Mouse (Mus musculus): ENCODE measurements at regions not wholly inside any gene's neighbourhood (a gene's known extent, or its start where the extent isn't known, plus 50 kb on each side); places are given as distances from the start of the nearest gene placed in this dataset.

- Histone ChIP-seq H3K9ac (ENCODE audit: low read depth, low read length) (no peak overlapping the region), H3K4me1 (replicated peaks; ENCODE audit: control insufficient read depth, insufficient read depth, low read length) (no peaks in the 10 kb centered on the region), H3K4me2 (no peak overlapping the region), H3K27me3 (replicated peaks; ENCODE audit: control insufficient read depth, insufficient read depth, low read length) (no peaks in the 10 kb centered on the region), H3K36me3 (ENCODE audit: control insufficient read depth, insufficient read depth, low read length) (no peaks in the 10 kb centered on the region), H3K4me3 (ENCODE audit: low read depth, low read length) (no peak overlapping the region), H3K27ac (ENCODE audit: low read depth, low read length) (no peak overlapping the region), H3K9me3 (ENCODE audit: control insufficient read depth, low read length) (no peaks in the 10 kb centered on the region)
- WGBS = 76% methylated on average over 2 of the region's 2 CpGs
- DNase-seq (ENCODE audit: low spot score) = no peak
- no peak for ATAC-seq (replicated peaks; ENCODE audit: low FRiP score)
Observed at GRCm38 (mm10) chr3:149496122-149496521, 505.8 kb upstream of the Adgrl2 start.

- H3K9ac ChIP-seq (ENCODE audit: low read depth, low read length) = no peak overlapping the region
- H3K27me3 ChIP-seq (replicated peaks; ENCODE audit: control insufficient read depth, insufficient read depth, low read length) = no peaks in the 10 kb centered on the region
- no peak overlapping the region for H3K4me2 ChIP-seq
- H3K4me3 ChIP-seq (ENCODE audit: low read depth, low read length) = no peak overlapping the region
- no peak overlapping the region for H3K27ac ChIP-seq (ENCODE audit: low read depth, low read length)
- WGBS = 83% methylated on average over 4 of the region's 4 CpGs
- H3K9me3 ChIP-seq (ENCODE audit: control insufficient read depth, low read length) = no peaks in the 10 kb centered on the region
- no peaks in the 10 kb centered on the region for H3K4me1 ChIP-seq (replicated peaks; ENCODE audit: control insufficient read depth, insufficient read depth, low read length)
- H3K36me3 ChIP-seq (ENCODE audit: control insufficient read depth, insufficient read depth, low read length) = no peaks in the 10 kb centered on the region
- no peak for ATAC-seq (replicated peaks; ENCODE audit: low FRiP score)
- no peak for DNase-seq (ENCODE audit: low spot score)
Observed at GRCm38 (mm10) chr3:149488147-149488546, 497.8 kb upstream of the Adgrl2 start.

GRCm38 (mm10) chr3:149485406-149485805 lies 495.1 kb upstream of the Adgrl2 start:
- Histone ChIP-seq H3K4me2 (no peak overlapping the region), H3K27ac (ENCODE audit: low read depth, low read length) (no peak overlapping the region), H3K27me3 (replicated peaks; ENCODE audit: control insufficient read depth, insufficient read depth, low read length) (no peaks in the 10 kb centered on the region), H3K4me1 (replicated peaks; ENCODE audit: control insufficient read depth, insufficient read depth, low read length) (no peaks in the 10 kb centered on the region), H3K9me3 (ENCODE audit: control insufficient read depth, low read length) (no peaks in the 10 kb centered on the region), H3K36me3 (ENCODE audit: control insufficient read depth, insufficient read depth, low read length) (no peaks in the 10 kb centered on the region), H3K9ac (ENCODE audit: low read depth, low read length) (no peak overlapping the region), H3K4me3 (ENCODE audit: low read depth, low read length) (no peak overlapping the region)
- 67% methylated on average over 4 of the region's 4 CpGs for WGBS
- ATAC-seq (replicated peaks; ENCODE audit: low FRiP score) = no peak
- no peak for DNase-seq (ENCODE audit: low spot score)

GRCm38 (mm10) chr3:149484319-149484718 lies 494.0 kb upstream of the Adgrl2 start:
- no peak overlapping the region for H3K27ac ChIP-seq (ENCODE audit: low read depth, low read length)
- 66% methylated on average over 2 of the region's 2 CpGs for WGBS
- no peak overlapping the region for H3K9ac ChIP-seq (ENCODE audit: low read depth, low read length)
- H3K4me2 ChIP-seq = no peak overlapping the region
- H3K4me1 ChIP-seq (replicated peaks; ENCODE audit: control insufficient read depth, insufficient read depth, low read length) = no peaks in the 10 kb centered on the region
- no peak for ATAC-seq (replicated peaks; ENCODE audit: low FRiP score)
- no peaks in the 10 kb centered on the region for H3K36me3 ChIP-seq (ENCODE audit: control insufficient read depth, insufficient read depth, low read length)
- no peak for DNase-seq (ENCODE audit: low spot score)
- no peak overlapping the region for H3K4me3 ChIP-seq (ENCODE audit: low read depth, low read length)
- H3K27me3 ChIP-seq (replicated peaks; ENCODE audit: control insufficient read depth, insufficient read depth, low read length) = no peaks in the 10 kb centered on the region
- H3K9me3 ChIP-seq (ENCODE audit: control insufficient read depth, low read length) = no peaks in the 10 kb centered on the region

GRCm38 (mm10) chr3:149476151-149476550 lies 485.8 kb upstream of the Adgrl2 start:
- H3K4me1 ChIP-seq (replicated peaks; ENCODE audit: control insufficient read depth, insufficient read depth, low read length) = no peaks in the 10 kb centered on the region
- ATAC-seq (replicated peaks; ENCODE audit: low FRiP score) (no peak), DNase-seq (ENCODE audit: low spot score) (no peak)
- 61% methylated on average over 2 of the region's 2 CpGs for WGBS
- H3K4me3 ChIP-seq (ENCODE audit: low read depth, low read length) = no peak overlapping the region
- no peaks in the 10 kb centered on the region for H3K36me3 ChIP-seq (ENCODE audit: control insufficient read depth, insufficient read depth, low read length)
- no peaks in the 10 kb centered on the region for H3K9me3 ChIP-seq (ENCODE audit: control insufficient read depth, low read length)
- no peak overlapping the region for H3K27ac ChIP-seq (ENCODE audit: low read depth, low read length)
- no peak overlapping the region for H3K9ac ChIP-seq (ENCODE audit: low read depth, low read length)
- H3K4me2 ChIP-seq = no peak overlapping the region
- H3K27me3 ChIP-seq (replicated peaks; ENCODE audit: control insufficient read depth, insufficient read depth, low read length) = no peaks in the 10 kb centered on the region

GRCm38 (mm10) chr3:149466973-149467372 lies 476.6 kb upstream of the Adgrl2 start:
- ATAC-seq (replicated peaks; ENCODE audit: low FRiP score) (no peak), DNase-seq (ENCODE audit: low spot score) (no peak)
- no peak overlapping the region for H3K4me3 ChIP-seq (ENCODE audit: low read depth, low read length)
- H3K4me1 ChIP-seq (replicated peaks; ENCODE audit: control insufficient read depth, insufficient read depth, low read length) = no peaks in the 10 kb centered on the region
- WGBS = 83% methylated on average over 5 of the region's 5 CpGs
- no peak overlapping the region for H3K9ac ChIP-seq (ENCODE audit: low read depth, low read length)
- no peaks in the 10 kb centered on the region for H3K9me3 ChIP-seq (ENCODE audit: control insufficient read depth, low read length)
- H3K36me3 ChIP-seq (ENCODE audit: control insufficient read depth, insufficient read depth, low read length) = no peaks in the 10 kb centered on the region
- H3K27ac ChIP-seq (ENCODE audit: low read depth, low read length) = no peak overlapping the region
- H3K27me3 ChIP-seq (replicated peaks; ENCODE audit: control insufficient read depth, insufficient read depth, low read length) = no peaks in the 10 kb centered on the region
- no peak overlapping the region for H3K4me2 ChIP-seq

- no peak for DNase-seq (ENCODE audit: low spot score)
- Histone ChIP-seq H3K27me3 (replicated peaks; ENCODE audit: control insufficient read depth, insufficient read depth, low read length) (no peaks in the 10 kb centered on the region), H3K36me3 (ENCODE audit: control insufficient read depth, insufficient read depth, low read length) (no peaks in the 10 kb centered on the region), H3K27ac (ENCODE audit: low read depth, low read length) (no peak overlapping the region), H3K9me3 (ENCODE audit: control insufficient read depth, low read length) (no peaks in the 10 kb centered on the region), H3K9ac (ENCODE audit: low read depth, low read length) (no peak overlapping the region), H3K4me3 (ENCODE audit: low read depth, low read length) (no peak overlapping the region), H3K4me1 (replicated peaks; ENCODE audit: control insufficient read depth, insufficient read depth, low read length) (no peaks in the 10 kb centered on the region), H3K4me2 (no peak overlapping the region)
- 86% methylated on average over 5 of the region's 5 CpGs for WGBS
- no peak for ATAC-seq (replicated peaks; ENCODE audit: low FRiP score)
Observed at GRCm38 (mm10) chr3:149464603-149465002, 474.2 kb upstream of the Adgrl2 start.

- Histone ChIP-seq H3K9ac (ENCODE audit: low read depth, low read length) (no peak overlapping the region), H3K9me3 (ENCODE audit: control insufficient read depth, low read length) (no peaks in the 10 kb centered on the region), H3K36me3 (ENCODE audit: control insufficient read depth, insufficient read depth, low read length) (no peaks in the 10 kb centered on the region), H3K27ac (ENCODE audit: low read depth, low read length) (no peak overlapping the region), H3K4me2 (no peak overlapping the region), H3K4me1 (replicated peaks; ENCODE audit: control insufficient read depth, insufficient read depth, low read length) (no peaks in the 10 kb centered on the region), H3K27me3 (replicated peaks; ENCODE audit: control insufficient read depth, insufficient read depth, low read length) (no peaks in the 10 kb centered on the region), H3K4me3 (ENCODE audit: low read depth, low read length) (no peak overlapping the region)
- 67% methylated on average over 2 of the region's 2 CpGs for WGBS
- no peak for ATAC-seq (replicated peaks; ENCODE audit: low FRiP score)
- DNase-seq (ENCODE audit: low spot score) = no peak
Observed at GRCm38 (mm10) chr3:149462121-149462541, 471.8 kb upstream of the Adgrl2 start.

GRCm38 (mm10) chr3:149461613-149462012 lies 471.3 kb upstream of the Adgrl2 start:
- Histone ChIP-seq H3K9ac (ENCODE audit: low read depth, low read length) (no peak overlapping the region), H3K36me3 (ENCODE audit: control insufficient read depth, insufficient read depth, low read length) (no peaks in the 10 kb centered on the region), H3K4me1 (replicated peaks; ENCODE audit: control insufficient read depth, insufficient read depth, low read length) (no peaks in the 10 kb centered on the region), H3K4me3 (ENCODE audit: low read depth, low read length) (no peak overlapping the region), H3K9me3 (ENCODE audit: control insufficient read depth, low read length) (no peaks in the 10 kb centered on the region), H3K27ac (ENCODE audit: low read depth, low read length) (no peak overlapping the region), H3K27me3 (replicated peaks; ENCODE audit: control insufficient read depth, insufficient read depth, low read length) (no peaks in the 10 kb centered on the region), H3K4me2 (no peak overlapping the region)
- ATAC-seq (replicated peaks; ENCODE audit: low FRiP score) = no peak
- no peak for DNase-seq (ENCODE audit: low spot score)
- WGBS = 63% methylated on average over 2 of the region's 2 CpGs
